Mouse (Mus musculus) E14TG2a.4 (cell line): Measurements from ENCODE around the gene Park7.

Source experiments
- CTCF ChIP-seq: conservative IDR thresholded peaks from 2 replicates; pipeline ENCODE4 v1.5.1; 2014; ENCODE audit warnings: low read length
- NANOG ChIP-seq: IDR thresholded peaks from 2 replicates; pipeline ENCODE4 v1.6.1; 2014; ENCODE audit warnings: borderline replicate concordance, low read length, mixed read lengths
- POU5F1 ChIP-seq: IDR thresholded peaks from 2 replicates; pipeline ENCODE4 v1.6.1; 2014; ENCODE audit warnings: low read length, borderline replicate concordance

DNA sequence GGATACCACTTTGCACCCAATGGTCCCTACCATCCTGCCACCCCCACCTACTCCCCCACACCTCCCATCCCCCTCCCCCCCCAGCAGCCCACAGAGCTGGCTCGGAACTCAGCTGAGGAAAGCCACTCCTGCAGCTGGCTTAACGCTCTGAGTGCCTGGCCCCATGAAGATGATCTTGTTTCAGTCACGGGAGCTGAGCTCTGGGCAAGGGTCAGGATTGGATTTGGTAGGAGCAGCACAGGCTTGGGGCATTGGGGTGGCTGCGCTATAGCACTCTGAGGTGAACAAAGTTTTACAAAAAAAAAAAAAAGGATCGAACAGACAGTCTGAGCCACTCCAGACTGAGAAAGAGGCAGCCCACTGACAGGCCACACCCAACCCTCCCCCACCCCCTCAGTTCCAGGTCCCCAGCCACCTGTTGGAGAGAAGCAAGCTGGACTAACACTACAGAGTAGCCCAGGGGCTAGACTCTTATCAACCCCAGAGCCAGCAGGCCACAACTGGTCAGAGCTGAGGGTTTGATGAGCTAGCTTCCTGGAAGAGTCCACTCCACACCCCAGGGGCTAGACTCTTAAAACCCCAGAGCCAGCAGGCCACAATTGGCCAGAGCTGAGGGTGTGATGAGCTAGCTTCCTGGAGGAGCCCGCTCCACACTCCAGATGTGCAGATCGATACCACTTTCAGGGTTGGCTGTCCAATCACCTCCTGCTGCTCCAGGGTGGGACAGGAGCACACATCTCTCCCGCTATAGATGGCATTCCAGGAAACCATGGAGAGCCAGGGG is 19.3 kb downstream of the Park7 start:
- no peak for TF ChIP-seq POU5F1
- TF ChIP-seq CTCF = no peak
- TF ChIP-seq NANOG = no peak
